Mouse (Mus musculus) embryonic facial prominence, embryonic 10.5 days (tissue): ENCODE data around the gene Tbp. TPM values are rescaled to one million over a fixed set of nuclear protein-coding genes. Genes with fewer than 3 reads are reported as not detected.

Source experiments
- DNase-seq: peaks from one replicate; pipeline ENCODE4 v3.0.0-alpha.2; 2017; ENCODE audit warnings: low spot score
- H3K27ac ChIP-seq: fragments of 300-500 bp; sonication (generic); replicated peaks from 2 replicates; pipeline ENCODE4 v1.5.1; 2016; ENCODE audit warnings: mild to moderate bottlenecking
- H3K27me3 ChIP-seq: fragments of 300-500 bp; sonication (generic); replicated peaks from 2 replicates; pipeline ENCODE4 v1.6.1; 2016; ENCODE audit warnings: low read depth, mild to moderate bottlenecking; ENCODE audit not compliant: poor library complexity, severe bottlenecking
- H3K36me3 ChIP-seq: fragments of 300-500 bp; sonication (generic); replicated peaks from 2 replicates; pipeline ENCODE4 v1.6.1; 2016; ENCODE audit warnings: mild to moderate bottlenecking, moderate library complexity
- H3K4me1 ChIP-seq: fragments of 300-500 bp; sonication (generic); 2 replicates; pipeline ENCODE4 v1.6.1; 2016
- H3K4me3 ChIP-seq: fragments of 300-500 bp; sonication (generic); 2 replicates; pipeline ENCODE4 v1.5.1; 2016; ENCODE audit warnings: mild to moderate bottlenecking, moderate library complexity
- H3K9me3 ChIP-seq: fragments of 300-500 bp; sonication (generic); 2 replicates; pipeline ENCODE4 v1.6.1; 2016; ENCODE audit warnings: mild to moderate bottlenecking
- WGBS: fragments of 180-500 bp; shearing (Covaris S2); methylation state at CpG from one replicate; pipeline ENCODE4 v1.1.7; 2016; 5-methylcytosine and 5-hydroxymethylcytosine counted together
- polyA plus RNA-seq: library from polyadenylated mRNA; unstranded; fragments of >200 nt; fragmentation: Nextera tagmentation; extraction: Ambion mirVana; gene quantifications from 2 replicates; pipeline ENCODE4 v1.2.1, GENCODE M21; 2016

Tbp gene
- polyA plus RNA-seq, 1 experiment from 2014 or later: 62.8 TPM

DNA sequence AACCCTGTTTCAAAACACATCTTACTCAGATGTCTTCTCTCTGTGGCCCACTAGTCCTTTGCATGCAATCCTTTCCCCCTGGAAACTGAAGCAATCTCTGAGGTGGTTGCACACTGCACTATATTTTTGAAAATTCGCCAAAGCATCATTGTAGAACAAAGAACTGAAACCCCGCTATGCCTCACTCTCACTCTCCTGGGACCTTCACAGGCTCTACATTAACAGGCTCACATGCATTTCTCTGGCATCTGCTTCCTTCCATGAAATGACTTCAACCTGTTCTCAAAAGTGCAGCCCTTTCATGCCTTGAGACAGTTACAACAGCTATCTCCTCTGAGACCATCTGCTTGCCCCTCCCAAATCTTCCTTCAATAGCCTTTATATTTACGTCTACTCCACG lies 46.8 kb downstream of the Tbp start:
- no peak overlapping the region for H3K4me3 ChIP-seq
- H3K27me3 ChIP-seq: no peaks in the 10 kb centered on the region
- H3K9me3 ChIP-seq: peaks cover 11% of the 10 kb centered on the region
- DNase-seq: no peak
- no peak overlapping the region for H3K27ac ChIP-seq
- 75% methylated on average over 4 of the region's 4 CpGs for WGBS
- no peaks in the 10 kb centered on the region for H3K4me1 ChIP-seq
- H3K36me3 ChIP-seq: no peaks in the 10 kb centered on the region; the same call in 1 of the 2 replicates

DNA sequence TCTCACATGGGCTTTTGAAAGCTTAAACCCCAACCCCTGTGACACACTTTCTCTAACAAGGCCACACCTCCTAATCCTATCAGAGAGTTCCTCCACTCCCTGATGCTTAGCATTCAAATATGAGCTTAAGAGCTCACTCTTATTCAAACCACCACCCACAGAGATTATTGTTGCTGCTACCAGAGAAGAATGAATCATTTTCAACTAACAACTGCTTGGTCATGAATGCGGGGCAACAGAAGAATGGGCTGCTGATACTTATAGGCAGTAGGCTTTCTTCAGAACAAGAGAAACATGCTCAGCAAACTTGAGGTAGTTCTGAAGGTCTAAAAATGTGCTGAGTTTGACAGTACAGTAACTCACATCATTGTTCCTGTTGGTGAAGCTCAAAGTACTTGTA lies 50.0 kb downstream of the Tbp start:
- H3K4me1 ChIP-seq: no peaks in the 10 kb centered on the region
- no peaks in the 10 kb centered on the region for H3K27me3 ChIP-seq
- no peak overlapping the region for H3K27ac ChIP-seq
- H3K9me3 ChIP-seq: peaks cover 8% of the 10 kb centered on the region
- DNase-seq: no peak
- WGBS: 35% methylated on average over 1 of the region's 1 CpGs
- H3K36me3 ChIP-seq: no peaks in the 10 kb centered on the region; the same call in 1 of the 2 replicates
- H3K4me3 ChIP-seq: no peak overlapping the region

DNA sequence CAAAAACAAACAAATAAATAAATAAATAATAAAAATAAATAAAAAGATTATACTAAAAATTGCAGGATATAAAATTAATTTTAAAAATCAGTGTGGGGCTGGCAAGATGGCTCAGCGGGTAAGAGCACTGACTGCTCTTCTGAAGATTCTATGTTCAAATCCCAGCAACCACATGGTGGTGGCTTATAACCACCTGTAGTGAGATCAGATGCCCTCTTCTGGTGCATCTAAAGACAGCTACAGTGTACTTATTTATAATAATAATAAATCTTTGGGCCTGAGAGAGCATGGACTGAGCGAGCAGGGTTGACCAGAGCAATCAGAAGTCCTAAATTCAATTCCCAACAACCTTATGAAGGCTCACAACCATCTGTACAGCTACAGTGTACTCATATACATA lies 60.3 kb downstream of the Tbp start:
- Histone ChIP-seq H3K27ac (no peak overlapping the region), H3K4me3 (no peak overlapping the region), H3K9me3 (no peaks in the 10 kb centered on the region), H3K27me3 (peaks cover 12% of the 10 kb centered on the region), H3K4me1 (peaks cover 7% of the 10 kb centered on the region; the same call in 1 of the 2 replicates), H3K36me3 (no peaks in the 10 kb centered on the region)
- no peak for DNase-seq
- WGBS: 87% methylated on average over 2 of the region's 2 CpGs

DNA sequence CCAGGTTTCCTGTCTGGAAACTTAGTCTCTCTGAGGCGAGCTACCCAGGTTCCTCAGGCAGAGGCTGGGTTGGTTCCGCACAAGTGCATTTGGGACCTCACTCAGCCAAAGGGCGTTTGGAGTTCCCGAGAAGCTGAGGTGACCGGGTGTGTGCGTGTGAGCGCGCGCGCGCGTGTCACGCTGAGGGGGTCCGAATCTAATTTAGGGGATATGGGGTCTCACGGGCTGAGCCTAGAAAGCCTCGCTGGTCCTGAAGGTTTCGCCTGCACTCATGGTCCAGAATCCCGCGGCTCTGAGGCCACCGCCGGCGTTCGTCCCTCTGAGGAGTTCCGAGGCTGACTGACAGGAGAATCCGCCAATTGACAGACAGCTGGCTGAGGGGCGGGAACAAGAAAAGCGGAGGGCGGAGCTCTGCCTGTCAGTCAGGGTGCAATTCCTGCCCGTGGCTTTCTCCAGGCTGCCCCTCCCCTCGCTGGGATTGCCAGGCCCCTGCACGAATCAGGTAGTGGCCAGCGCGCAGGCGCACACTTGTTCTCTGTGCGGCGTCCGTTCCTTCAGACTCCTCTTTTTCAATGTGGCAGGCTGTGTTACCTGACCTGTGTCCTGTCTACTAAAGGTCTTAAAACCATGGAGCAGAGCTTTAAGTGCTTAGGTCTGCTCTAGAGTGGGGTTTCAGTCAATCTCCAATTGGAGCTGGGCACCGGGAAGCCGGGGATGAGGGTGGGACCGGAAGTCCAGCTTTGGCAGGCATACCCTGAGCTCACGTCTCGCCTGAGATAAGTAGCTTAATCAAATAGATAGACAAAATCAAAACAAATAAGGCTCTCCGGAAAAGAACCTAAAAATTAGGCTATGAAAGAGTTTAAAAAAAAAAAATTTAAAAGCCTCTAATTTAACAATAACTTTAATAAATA lies 64.6 kb downstream of the Tbp start, which contains the start of gene Prdm9:
TSS of gene Prdm9 (minus strand) at position 341 of the 914 bp plus-strand sequence.
- Histone ChIP-seq H3K36me3 (no peaks in the 10 kb centered on the region), H3K4me3 (peak within 1 kb of the TSS; percentile 78), H3K4me1 (peaks cover 7% of the 10 kb centered on the region; the same call in 1 of the 2 replicates), H3K27ac (peak within 1 kb of the TSS; percentile 93), H3K27me3 (peaks cover 12% of the 10 kb centered on the region), H3K9me3 (no peaks in the 10 kb centered on the region)
- WGBS: under 1% methylated on average over 43 of the region's 43 CpGs
- peak; percentile 99 for DNase-seq

- H3K4me3 ChIP-seq: peak overlapping the region; percentile 78
- H3K36me3 ChIP-seq: no peaks in the 10 kb centered on the region
- H3K4me1 ChIP-seq: peaks cover 7% of the 10 kb centered on the region; the same call in 1 of the 2 replicates
- H3K27me3 ChIP-seq: peaks cover 12% of the 10 kb centered on the region
- H3K27ac ChIP-seq: peak overlapping the region; percentile 93
- H3K9me3 ChIP-seq: no peaks in the 10 kb centered on the region
- no peak for DNase-seq
- 49% methylated on average over 12 of the region's 12 CpGs for WGBS
These were observed 65.2 kb downstream of the Tbp start for GRCm38 (mm10) chr17:15564928-15565300.

GRCm38 (mm10) chr17:15566908-15567307 lies 67.2 kb downstream of the Tbp start:
- H3K36me3 ChIP-seq: no peaks in the 10 kb centered on the region
- H3K9me3 ChIP-seq: no peaks in the 10 kb centered on the region
- H3K4me3 ChIP-seq: no peak overlapping the region
- H3K4me1 ChIP-seq: peaks cover 7% of the 10 kb centered on the region; the same call in 1 of the 2 replicates
- no peak for DNase-seq
- no peak overlapping the region for H3K27ac ChIP-seq
- 72% methylated on average over 5 of the region's 5 CpGs for WGBS
- H3K27me3 ChIP-seq: peaks cover 12% of the 10 kb centered on the region

GRCm38 (mm10) chr17:15575056-15575455 lies 75.4 kb downstream of the Tbp start:
- Histone ChIP-seq H3K4me3 (no peak overlapping the region), H3K27me3 (peaks cover 44% of the 10 kb centered on the region)
- 79% methylated on average over 1 of the region's 1 CpGs for WGBS

GRCm38 (mm10) chr17:15577291-15577694 lies 77.6 kb downstream of the Tbp start:
- Histone ChIP-seq H3K27me3 (peaks cover 44% of the 10 kb centered on the region), H3K4me3 (peak overlapping the region; percentile 51)

More at GRCm38 (mm10) chr17:15575056-15575455, 75.4 kb downstream of the Tbp start:
- H3K27ac ChIP-seq: no peak overlapping the region
- H3K4me1 ChIP-seq: no peaks in the 10 kb centered on the region
- no peaks in the 10 kb centered on the region for H3K36me3 ChIP-seq
- no peaks in the 10 kb centered on the region for H3K9me3 ChIP-seq
- DNase-seq: no peak

More at GRCm38 (mm10) chr17:15577291-15577694, 77.6 kb downstream of the Tbp start:
- DNase-seq: peak; percentile 67
- Histone ChIP-seq H3K9me3 (no peaks in the 10 kb centered on the region), H3K36me3 (no peaks in the 10 kb centered on the region), H3K27ac (no peak overlapping the region), H3K4me1 (no peaks in the 10 kb centered on the region)
- under 1% methylated on average over 32 of the region's 32 CpGs for WGBS

Other genes with a start within 250 kb of the Tbp start
- gene Dll1, start 123.0 kb upstream of the Tbp start, polyA plus RNA-seq: 13.2 and 22.1 TPM in 2 replicates
- 26.9 and 27.3 TPM in 2 replicates for gene Fam120b, start 103.7 kb upstream of the Tbp start, polyA plus RNA-seq
- gene Psmb1, start 137 bp upstream of the Tbp start, polyA plus RNA-seq: 281 and 290 TPM in 2 replicates
- 43.3 and 45.5 TPM in 2 replicates for gene Pdcd2, start 27.4 kb downstream of the Tbp start, polyA plus RNA-seq
- 1.5 and 2.3 TPM in 2 replicates for gene Prdm9, start 64.5 kb downstream of the Tbp start, polyA plus RNA-seq
- gene Chd1, start 205.1 kb downstream of the Tbp start, polyA plus RNA-seq: 35.2 and 39.0 TPM in 2 replicates